Mouse (Mus musculus): Measurements from ENCODE around the gene Gm10271.

DNA sequence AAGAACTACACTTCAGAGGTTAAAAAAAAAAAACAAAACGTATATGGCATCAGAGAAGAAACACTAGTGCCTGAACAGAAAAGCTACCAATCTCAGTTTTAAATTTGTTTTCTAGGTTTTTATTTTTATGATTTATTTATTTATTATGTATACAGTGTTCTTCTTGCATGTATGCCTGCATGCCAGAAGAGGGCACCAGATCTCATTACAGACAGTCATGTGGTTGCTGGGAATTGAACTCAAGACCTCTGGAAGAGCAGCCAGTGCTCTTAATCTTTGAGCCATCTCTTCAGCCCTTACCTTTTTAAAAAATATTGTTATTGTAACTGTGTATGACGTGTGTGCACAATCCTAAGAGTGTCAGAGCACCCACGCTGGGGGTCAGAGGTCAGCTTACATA, 28.3 kb downstream of the Gm10271 start:
- TF ChIP-seq CTCF (IDR thresholded peaks at IDR 0.05; ENCODE audit: control insufficient read depth, insufficient read depth, low read length) (no peak), POLR2A (IDR thresholded peaks at IDR 0.05; ENCODE audit: borderline replicate concordance, control insufficient read depth, low read depth, low read length) (no peak)

Data from bone marrow, adult 2 months (tissue).